Mouse (Mus musculus) B cell, adult 2 months (primary cell): ENCODE measurements around the gene Mettl2.

ENCODE experiments used
- DNase-seq, 2 experiments: peaks; one replicate each; pipeline ENCODE4 v3.0.0; 2022

The Mettl2 gene

DNA sequence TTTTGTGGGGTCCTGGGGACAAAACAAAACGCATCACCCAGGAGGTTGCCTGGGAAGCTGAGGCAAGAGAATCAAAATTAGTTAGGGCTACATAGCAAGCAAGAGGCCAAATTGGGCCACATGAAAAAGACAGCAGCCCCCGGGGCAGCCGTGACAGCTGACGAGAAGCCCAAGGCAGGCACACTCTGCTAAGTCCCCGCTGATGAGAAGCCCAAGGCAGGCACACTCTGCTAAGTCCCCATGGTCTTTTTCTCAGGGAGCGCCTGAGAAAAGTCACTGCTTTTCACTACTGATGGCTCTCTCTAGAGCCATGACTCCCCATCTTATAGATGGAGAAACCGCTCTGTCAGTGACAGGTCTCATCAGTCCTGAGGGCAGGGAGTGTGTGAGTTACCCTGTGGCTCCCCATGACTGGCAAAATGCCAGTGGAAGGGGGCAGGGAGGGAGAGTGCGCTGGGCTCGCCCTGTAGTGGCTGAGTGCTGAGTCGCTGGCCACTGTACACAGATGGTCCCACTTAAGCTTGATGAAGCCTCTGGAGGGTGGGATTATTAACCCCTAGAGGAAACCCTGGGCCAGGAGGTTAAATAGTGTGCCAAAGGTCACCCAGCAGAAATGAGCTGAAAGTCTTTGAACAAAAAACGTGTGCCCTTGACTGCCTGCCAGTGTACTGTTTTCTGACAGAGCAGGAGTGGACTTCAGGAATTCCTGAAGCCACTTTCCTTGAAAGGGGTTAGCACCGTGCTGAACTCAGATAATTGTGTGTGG lies 27.0 kb downstream of the Mettl2 start:
- no peak for DNase-seq

DNA sequence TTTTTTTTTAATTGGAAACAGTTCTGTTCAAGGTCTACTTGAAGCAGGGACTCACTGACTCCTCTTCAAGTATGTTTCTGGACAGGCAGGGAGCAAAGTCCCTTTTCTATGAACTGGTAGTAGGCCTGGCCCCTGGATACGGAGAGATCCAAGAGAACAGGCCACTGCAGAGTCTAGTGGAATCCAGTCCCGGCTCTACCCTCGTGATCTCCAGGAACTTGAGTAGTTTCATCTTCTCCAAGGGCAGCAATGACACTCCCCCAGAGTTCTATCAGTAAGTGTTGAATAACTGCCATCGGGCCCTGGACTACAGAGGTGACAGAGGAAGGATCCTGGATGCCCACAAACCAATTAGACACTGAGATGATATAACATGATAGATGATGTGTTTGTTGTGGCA lies 29.7 kb downstream of the Mettl2 start:
- DNase-seq: no peak

DNA sequence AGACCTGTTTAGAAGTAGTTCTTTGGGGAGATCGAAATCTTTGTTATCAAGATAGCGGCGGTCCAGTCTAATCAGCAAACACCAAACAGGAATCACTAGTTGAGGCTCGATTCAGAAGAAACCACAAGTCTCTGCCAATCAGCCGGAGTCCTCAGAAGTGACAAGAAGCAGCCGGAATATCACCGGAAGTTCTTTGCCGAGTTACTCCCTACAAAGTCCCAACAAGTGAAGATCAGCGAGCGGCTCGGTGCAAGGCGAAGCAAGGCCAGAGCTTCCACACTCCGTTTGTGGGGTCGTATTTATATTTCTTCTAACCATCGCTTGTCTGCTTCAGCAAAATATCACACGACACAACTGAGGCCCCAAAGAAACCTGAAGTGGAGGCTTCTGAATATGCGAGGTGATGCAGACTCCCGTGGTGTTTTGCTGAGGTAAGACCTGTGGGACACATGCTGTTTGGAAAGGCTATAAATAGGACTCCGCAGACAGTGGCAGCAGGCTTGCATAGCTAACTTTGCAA lies 30.6 kb downstream of the Mettl2 start:
- no peak for DNase-seq

- DNase-seq: no peak
Observed at GRCm38 (mm10) chr11:105158047-105158446, 31.8 kb downstream of the Mettl2 start.

GRCm38 (mm10) chr11:105159673-105160360 lies 33.6 kb downstream of the Mettl2 start:
- no peak for DNase-seq

- DNase-seq: no peak
Observed at GRCm38 (mm10) chr11:105161411-105161810, 35.2 kb downstream of the Mettl2 start.

DNA sequence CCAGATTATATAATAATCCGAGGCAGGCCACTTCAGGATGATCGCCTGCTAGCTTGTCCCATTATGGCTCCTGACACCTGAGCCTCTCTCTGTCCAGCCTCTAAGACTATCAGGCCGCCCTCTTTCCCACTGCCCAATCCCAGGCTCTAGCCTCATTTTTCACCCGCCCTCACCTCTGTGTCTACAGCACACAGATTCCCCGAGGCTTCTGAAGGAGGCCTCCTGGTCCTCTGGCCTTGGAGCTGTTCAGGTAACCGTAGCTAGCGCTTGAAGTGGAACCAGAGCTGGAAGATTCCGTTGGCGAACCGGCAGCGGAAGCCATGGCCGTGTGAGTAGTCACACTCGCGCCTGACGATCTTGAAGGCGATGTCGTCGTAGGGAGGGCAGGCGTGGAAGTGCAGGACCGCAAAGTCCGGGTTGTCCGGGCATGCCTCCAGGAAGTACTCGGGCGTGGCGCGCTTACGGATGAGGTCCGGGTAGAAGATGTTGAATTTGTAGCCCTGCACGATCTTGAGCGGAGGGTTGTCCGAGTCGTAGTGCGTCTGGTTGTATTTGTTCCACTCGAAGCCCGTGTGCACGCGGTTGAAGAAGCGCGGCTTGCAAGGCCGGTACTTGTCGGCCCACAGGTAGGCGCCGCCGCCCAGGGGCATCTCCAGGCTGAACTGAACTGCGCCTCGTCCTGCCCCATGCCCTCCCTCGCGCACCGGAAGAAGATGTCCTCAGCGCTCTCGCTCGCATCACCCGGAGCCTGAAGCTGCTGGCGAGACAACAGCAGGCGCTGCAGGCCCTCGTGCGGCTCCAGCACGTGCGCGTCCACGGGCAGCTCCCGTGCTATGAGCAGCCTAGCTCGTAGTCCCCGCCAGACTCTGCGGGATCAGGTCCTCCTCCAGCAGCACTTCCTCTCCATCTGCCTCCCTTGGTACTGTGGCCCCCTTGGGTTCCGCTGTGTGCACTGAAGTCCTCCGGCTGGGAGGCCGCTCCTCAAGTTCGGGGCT lies 38.6 kb downstream of the Mettl2 start:
- no peak for DNase-seq

DNA sequence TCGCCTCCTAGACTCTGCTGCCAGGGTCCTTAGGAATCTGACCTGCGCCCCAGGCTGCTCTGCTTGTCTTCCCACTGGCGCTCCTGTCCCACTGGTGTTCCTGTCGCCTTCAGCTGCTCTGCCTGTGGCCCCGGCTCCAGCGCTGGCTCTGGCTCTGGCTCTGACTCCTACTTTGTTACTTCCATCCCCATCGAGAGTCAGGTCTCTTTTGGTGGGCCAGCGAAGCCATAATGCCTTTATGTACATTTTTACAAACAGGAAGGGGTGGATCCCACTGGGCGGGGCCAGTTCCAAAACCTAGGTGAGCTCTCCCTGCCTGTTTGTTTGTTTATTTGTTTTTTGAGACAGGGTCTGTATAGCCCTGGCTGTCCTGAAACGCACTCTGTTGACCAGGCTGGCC lies 40.6 kb downstream of the Mettl2 start:
- DNase-seq: no peak

- DNase-seq: no peak
Observed at GRCm38 (mm10) chr11:105178516-105178915, 52.3 kb downstream of the Mettl2 start, which contains the start of gene Tlk2. Gene Tlk2 (plus strand): TSS chr11:105178807.

DNA sequence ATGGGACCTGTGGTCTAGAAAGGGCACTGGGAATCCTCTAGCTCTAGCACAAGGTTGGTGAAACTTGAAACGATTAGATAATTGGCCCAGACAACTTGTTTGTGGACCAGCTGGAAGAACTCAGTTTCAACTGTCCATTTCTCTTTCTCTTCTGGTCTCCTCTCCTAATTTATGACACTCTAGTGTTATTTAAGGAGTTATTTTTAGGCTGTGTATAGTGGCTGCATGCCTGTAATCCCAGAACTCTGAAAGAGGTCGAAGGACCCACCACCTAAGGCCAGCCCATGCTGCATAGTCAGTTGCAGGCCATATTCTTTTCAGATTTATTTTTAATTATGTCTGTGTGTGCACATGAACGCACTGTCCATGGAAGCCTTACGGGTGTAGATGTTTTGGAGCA lies 53.3 kb downstream of the Mettl2 start:
- no peak for DNase-seq

- DNase-seq: peak; percentile 55 to 60
Observed at GRCm38 (mm10) chr11:105180471-105181091, 54.4 kb downstream of the Mettl2 start.

DNA sequence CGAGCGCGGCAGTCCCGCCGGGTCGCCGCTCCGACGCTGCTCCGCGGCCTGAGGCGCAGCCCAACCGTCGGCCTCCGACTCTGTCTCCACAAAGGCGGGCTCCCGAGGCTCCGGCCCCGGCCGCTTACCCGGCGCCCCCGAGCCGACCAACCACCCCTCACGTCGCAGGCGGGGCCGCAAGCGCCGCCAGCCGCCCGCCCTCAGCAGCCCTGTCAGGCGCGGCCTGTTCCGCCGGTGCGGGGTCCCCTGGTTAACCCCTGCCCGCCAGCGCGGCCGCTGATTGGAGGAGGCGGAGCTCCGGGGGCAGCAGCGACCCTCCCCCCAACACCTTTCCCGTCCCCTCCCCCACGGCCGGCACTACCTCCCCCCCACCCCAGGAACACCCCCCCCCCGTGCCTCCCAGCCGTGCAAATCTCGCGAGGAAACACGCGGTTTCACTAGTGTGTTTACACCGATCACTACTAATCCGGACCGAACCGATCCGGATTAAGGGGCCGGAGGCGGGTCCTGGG lies 55.0 kb downstream of the Mettl2 start:
- DNase-seq: peak; percentile 88

DNA sequence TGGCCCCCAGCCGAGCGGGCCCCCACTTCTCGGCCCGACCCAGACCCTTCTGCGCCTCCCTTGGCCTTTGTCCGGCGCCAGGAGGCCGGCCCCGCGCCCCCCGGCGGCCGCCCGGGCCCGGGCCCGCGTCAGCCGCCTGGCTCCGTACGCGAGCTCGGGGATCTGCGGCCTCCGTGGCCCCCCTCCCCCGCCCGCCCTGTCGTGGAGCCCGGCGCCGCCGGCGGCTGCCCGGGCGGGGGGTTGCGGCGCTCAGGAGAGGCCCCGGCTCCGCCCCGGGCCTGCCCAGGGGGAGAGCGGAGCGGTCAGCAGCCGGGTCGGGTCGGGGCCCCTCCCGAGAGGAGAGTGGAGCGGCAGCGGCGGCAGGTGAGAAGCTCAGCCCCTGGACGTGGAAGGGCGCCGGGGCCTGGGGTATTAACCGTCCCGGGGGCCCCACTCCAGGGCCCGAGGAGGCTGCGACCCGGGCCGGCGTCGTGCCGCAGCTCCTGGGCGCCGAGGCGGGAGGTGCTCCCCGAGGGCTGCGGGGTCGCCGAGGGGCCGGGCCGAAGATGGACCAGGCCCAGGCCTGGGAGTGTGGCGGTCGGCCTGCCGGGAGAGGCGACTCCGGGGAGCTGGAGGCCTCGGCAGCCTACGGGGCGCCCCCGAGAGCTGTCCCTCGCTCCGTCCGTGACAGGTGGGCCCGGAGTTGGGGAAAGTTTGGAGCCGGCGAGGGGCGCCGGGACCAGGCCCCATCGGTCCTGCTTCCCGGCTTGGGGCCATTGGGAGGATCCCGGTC lies 55.6 kb downstream of the Mettl2 start:
- peak; percentile 60 to 70 for DNase-seq

GRCm38 (mm10) chr11:105182461-105182855 lies 56.2 kb downstream of the Mettl2 start:
- DNase-seq: no peak

DNA sequence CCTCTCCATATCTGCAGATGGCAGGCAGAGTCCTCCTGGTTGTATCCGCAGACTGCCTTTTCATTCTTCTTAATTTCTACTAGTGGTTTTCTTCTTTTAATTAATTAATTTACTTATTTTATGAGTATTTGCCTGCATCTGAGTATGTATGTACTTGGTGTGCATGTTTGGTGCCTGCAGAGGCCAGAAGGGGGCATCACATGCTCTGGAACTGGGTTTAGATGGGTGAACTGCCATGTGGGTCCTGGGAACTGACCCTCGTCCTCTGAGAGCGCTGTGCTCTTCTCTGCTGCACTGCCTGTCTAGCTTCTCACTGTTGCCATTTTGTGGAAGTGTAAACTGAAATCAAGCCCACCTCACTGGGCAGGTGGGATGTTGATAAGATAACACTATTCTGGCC lies 58.5 kb downstream of the Mettl2 start:
- peak; percentile 23 to 32 for DNase-seq
